Mouse (Mus musculus) hindbrain, embryonic 16.5 days (tissue): ENCODE measurements around the gene Olfr1381. TPM values are rescaled to one million over a fixed set of nuclear protein-coding genes. Genes with fewer than 3 reads are reported as not detected.
"Not testable (repeated sequence)": the region's sequence is repeated elsewhere in the genome, so short reads cannot be mapped to it uniquely, and the experiment has no call there.

ENCODE experiments used
- ATAC-seq: fragments of 200-750 bp; cut with Nextera tagmentation; 2 replicates; pipeline ENCODE4 v1.8.0; 2017; ENCODE audit warnings: moderate TSS enrichment, moderate library complexity
- H3K27ac ChIP-seq: fragments of 300-500 bp; sonication (generic); 2 replicates; pipeline ENCODE4 v1.5.1; 2014; ENCODE audit warnings: low read depth, mild to moderate bottlenecking, control low read depth, low read length, moderate library complexity
- H3K27me3 ChIP-seq: fragments of 300-500 bp; sonication (generic); replicated peaks from 2 replicates; pipeline ENCODE4 v1.6.1; 2014; ENCODE audit warnings: low read length; ENCODE audit not compliant: control insufficient read depth, insufficient read depth
- H3K36me3 ChIP-seq: fragments of 300-500 bp; sonication (generic); 2 replicates; pipeline ENCODE4 v1.6.1; 2014; ENCODE audit warnings: mild to moderate bottlenecking, low read length, moderate library complexity, mixed read lengths; ENCODE audit not compliant: control insufficient read depth, insufficient read depth
- H3K4me1 ChIP-seq: fragments of 300-500 bp; sonication (generic); 2 replicates; pipeline ENCODE4 v1.6.1; 2014; ENCODE audit warnings: low read depth, low read length; ENCODE audit not compliant: control insufficient read depth, insufficient read depth
- H3K4me2 ChIP-seq: fragments of 300-500 bp; sonication (generic); 2 replicates; pipeline ENCODE4 v1.6.1; 2014; ENCODE audit warnings: mild to moderate bottlenecking, low read length, control low read depth, moderate library complexity
- H3K4me3 ChIP-seq: fragments of 300-500 bp; sonication (generic); 2 replicates; pipeline ENCODE4 v1.5.1; 2014; ENCODE audit warnings: mild to moderate bottlenecking, low read length, control low read depth, moderate library complexity
- H3K9ac ChIP-seq: fragments of 300-500 bp; sonication (generic); 2 replicates; pipeline ENCODE4 v1.6.1; 2014; ENCODE audit warnings: low read depth, mild to moderate bottlenecking, control low read depth, low read length, moderate library complexity
- H3K9me3 ChIP-seq: fragments of 300-500 bp; sonication (generic); 2 replicates; pipeline ENCODE4 v1.6.1; 2014; ENCODE audit warnings: mild to moderate bottlenecking, low read length, moderate library complexity; ENCODE audit not compliant: control insufficient read depth
- WGBS: fragments of 180-500 bp; shearing (Covaris S2); extraction: QIAGEN DNeasy Blood & Tissue Kit; methylation state at CpG from one replicate; pipeline ENCODE4 v1.1.7; 2014; 5-methylcytosine and 5-hydroxymethylcytosine counted together
- polyA plus RNA-seq: library from polyadenylated mRNA; unstranded; fragments of >200 nt; fragmentation: Nextera tagmentation; extraction: Ambion mirVana; gene quantifications from 2 replicates; pipeline ENCODE4 v1.2.1, GENCODE M21; 2015

The Olfr1381 gene
- polyA plus RNA-seq, 1 experiment from 2014 or later: not detected

DNA sequence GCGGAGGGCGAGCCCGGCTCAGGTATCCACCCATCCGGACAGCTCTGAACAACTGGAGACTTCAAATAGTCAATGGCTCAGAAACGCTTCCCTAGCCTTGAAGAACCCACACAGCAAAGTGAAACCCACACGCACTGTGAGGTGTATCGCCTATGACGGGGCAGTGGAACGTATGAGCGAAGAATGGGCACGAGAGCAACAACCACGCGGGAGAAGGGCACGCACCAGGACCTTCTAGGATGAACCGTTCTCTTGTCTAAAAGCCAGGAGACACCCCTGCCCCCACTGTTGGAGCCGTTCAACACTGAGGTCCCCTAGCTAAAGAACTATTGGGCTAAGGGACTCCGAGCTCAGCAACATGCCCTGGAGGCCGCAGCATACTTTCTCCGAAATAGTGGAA lies 47.0 kb downstream of the Olfr1381 start:
- Histone ChIP-seq H3K27ac (no peak overlapping the region), H3K36me3 (no peaks in the 10 kb centered on the region), H3K4me3 (no peak overlapping the region), H3K4me1 (no peaks in the 10 kb centered on the region), H3K9me3 (no peaks in the 10 kb centered on the region), H3K4me2 (no peak overlapping the region), H3K27me3 (no peaks in the 10 kb centered on the region), H3K9ac (no peak overlapping the region)
- ATAC-seq: no peak
- 92% methylated on average over 19 of the region's 19 CpGs for WGBS

DNA sequence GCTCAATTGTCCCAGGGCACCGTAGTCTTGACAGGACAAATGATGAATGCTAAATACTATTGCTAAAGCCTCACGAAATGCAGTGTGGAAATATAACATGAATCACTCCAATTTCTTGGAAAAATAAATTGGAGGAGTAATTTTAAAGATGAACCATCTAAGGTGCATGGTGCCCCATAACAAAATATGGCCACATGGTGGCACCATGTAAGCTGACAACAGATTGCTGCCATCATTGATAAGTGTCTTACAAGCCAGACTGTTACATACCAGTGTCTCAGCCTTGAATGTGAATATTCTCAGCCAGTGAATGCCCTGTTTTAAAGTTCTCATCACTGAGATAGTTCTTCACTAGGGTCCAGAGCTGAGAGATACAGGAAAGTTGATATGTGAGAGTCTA lies 53.9 kb downstream of the Olfr1381 start:
- H3K27ac ChIP-seq, H3K4me1 ChIP-seq, H3K27me3 ChIP-seq, H3K9ac ChIP-seq, H3K36me3 ChIP-seq, H3K4me3 ChIP-seq, H3K4me2 ChIP-seq, ATAC-seq, H3K9me3 ChIP-seq: not testable (repeated sequence)
- 68% methylated on average over 2 of the region's 2 CpGs for WGBS

Other genes starting within 250 kb of the Olfr1381 start
- gene Olfr10, start 238.7 kb upstream of the Olfr1381 start, polyA plus RNA-seq: not detected in 2 replicates
- not detected in 2 replicates for gene Olfr1391, start 220.7 kb upstream of the Olfr1381 start, polyA plus RNA-seq
- not detected in 2 replicates for gene Olfr1390, start 208.3 kb upstream of the Olfr1381 start, polyA plus RNA-seq
- not detected in 2 replicates for gene Olfr1389, start 120.4 kb upstream of the Olfr1381 start, polyA plus RNA-seq
- gene Olfr1388, start 106.8 kb upstream of the Olfr1381 start, polyA plus RNA-seq: 0.09 and 0.10 TPM in 2 replicates
- gene Olfr1387, start 88.1 kb upstream of the Olfr1381 start, polyA plus RNA-seq: not detected in 2 replicates
- gene Olfr1386, start 78.4 kb upstream of the Olfr1381 start, polyA plus RNA-seq: not detected in 2 replicates
- not detected in 2 replicates for gene Olfr1385, start 54.4 kb upstream of the Olfr1381 start, polyA plus RNA-seq
- gene Olfr1384, start 36.7 kb upstream of the Olfr1381 start, polyA plus RNA-seq: not detected in 2 replicates
- gene Olfr1383, start 23.8 kb upstream of the Olfr1381 start, polyA plus RNA-seq: not detected in 2 replicates
- not detected in 2 replicates for gene Olfr1382, start 15.2 kb upstream of the Olfr1381 start, polyA plus RNA-seq
- not detected in 2 replicates for gene Olfr1380, start 13.4 kb downstream of the Olfr1381 start, polyA plus RNA-seq
- gene Flt4, start 65.8 kb downstream of the Olfr1381 start, polyA plus RNA-seq: 1.5 and 1.9 TPM in 2 replicates
- gene Scgb3a1, start 120.2 kb downstream of the Olfr1381 start, polyA plus RNA-seq: not detected in 2 replicates
- 30.1 and 36.1 TPM in 2 replicates for gene Cnot6, start 169.3 kb downstream of the Olfr1381 start, polyA plus RNA-seq